Mouse (Mus musculus): Measurements from ENCODE around the gene Pfdn4.

Pfdn4 gene

GRCm38 (mm10) chr2:170498011-170498410 is 1.8 kb downstream of the Pfdn4 start:
- DNase-seq, result no peak

GRCm38 (mm10) chr2:170503343-170503742 is 7.1 kb downstream of the Pfdn4 start:
- DNase-seq, result no peak

- DNase-seq, result no peak
Observed at GRCm38 (mm10) chr2:170503983-170504382, 7.8 kb downstream of the Pfdn4 start.

- peak; percentile 77 for DNase-seq
Observed at GRCm38 (mm10) chr2:170507734-170508133, 11.5 kb downstream of the Pfdn4 start.

GRCm38 (mm10) chr2:170508821-170509220 is 12.6 kb downstream of the Pfdn4 start:
- peak; percentile 85 for DNase-seq

- peak; percentile 90 for DNase-seq
Observed at GRCm38 (mm10) chr2:170511073-170511891, 15.1 kb downstream of the Pfdn4 start.

- no peak for DNase-seq
Observed at GRCm38 (mm10) chr2:170513756-170514155, 17.5 kb downstream of the Pfdn4 start.

GRCm38 (mm10) chr2:170520321-170520971 is 24.2 kb downstream of the Pfdn4 start:
- DNase-seq, result peak; percentile 30

GRCm38 (mm10) chr2:170526513-170526912 is 30.3 kb downstream of the Pfdn4 start:
- no peak for DNase-seq

- DNase-seq, result no peak
Observed at GRCm38 (mm10) chr2:170528061-170528460, 31.8 kb downstream of the Pfdn4 start.

GRCm38 (mm10) chr2:170529766-170530165 is 33.5 kb downstream of the Pfdn4 start:
- DNase-seq, result no peak

- DNase-seq, result no peak
Observed at GRCm38 (mm10) chr2:170530256-170530655, 34.0 kb downstream of the Pfdn4 start.

- DNase-seq, result no peak
Observed at GRCm38 (mm10) chr2:170534116-170534802, 38.0 kb downstream of the Pfdn4 start.

- no peak for DNase-seq
Observed at GRCm38 (mm10) chr2:170534803-170535174, 38.6 kb downstream of the Pfdn4 start.

- no peak for DNase-seq
Observed at GRCm38 (mm10) chr2:170535841-170536240, 39.6 kb downstream of the Pfdn4 start.

GRCm38 (mm10) chr2:170539211-170539610 is 43.0 kb downstream of the Pfdn4 start:
- DNase-seq, result no peak

GRCm38 (mm10) chr2:170543625-170544024 is 47.4 kb downstream of the Pfdn4 start:
- no peak for DNase-seq

GRCm38 (mm10) chr2:170544159-170544558 is 47.9 kb downstream of the Pfdn4 start:
- no peak for DNase-seq

GRCm38 (mm10) chr2:170544950-170545349 is 48.7 kb downstream of the Pfdn4 start:
- DNase-seq, result no peak

- DNase-seq, result no peak
Observed at GRCm38 (mm10) chr2:170545745-170546144, 49.5 kb downstream of the Pfdn4 start.

GRCm38 (mm10) chr2:170547526-170547925 is 51.3 kb downstream of the Pfdn4 start:
- DNase-seq, result no peak

GRCm38 (mm10) chr2:170548046-170548445 is 51.8 kb downstream of the Pfdn4 start:
- no peak for DNase-seq

- DNase-seq, result no peak
Observed at GRCm38 (mm10) chr2:170549146-170549545, 52.9 kb downstream of the Pfdn4 start.

GRCm38 (mm10) chr2:170550240-170550639 is 54.0 kb downstream of the Pfdn4 start:
- no peak for DNase-seq

All from thymus, postnatal 25 days (tissue).